Mouse (Mus musculus) ZHBTc4 (cell line): ENCODE data around the gene Gcnt1.

Experiments used
- DNase-seq: peaks from one replicate; pipeline ENCODE4 v3.0.0-alpha.2; 2011; ENCODE audit warnings: low read depth, low spot score

The Gcnt1 gene

DNA sequence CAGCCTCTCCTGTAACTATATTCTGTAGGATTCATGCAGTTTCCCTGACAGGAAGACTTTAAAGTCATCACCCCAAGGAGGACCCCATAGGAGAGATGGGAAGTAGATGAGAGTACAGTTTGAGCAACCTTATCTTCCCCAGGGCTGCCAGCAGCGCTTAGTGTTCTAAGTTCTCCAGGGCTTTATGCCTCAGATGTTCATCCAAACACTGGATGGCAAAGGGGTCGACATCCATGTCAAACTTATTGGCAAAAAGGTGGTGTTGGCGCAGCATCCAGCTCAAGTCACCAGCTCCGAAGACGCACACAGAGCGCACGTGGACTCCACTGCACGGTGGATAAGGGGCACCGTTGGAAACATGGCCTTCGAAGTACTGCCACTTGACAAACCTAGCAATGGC, 43.7 kb downstream of the Gcnt1 start:
- DNase-seq: no peak

DNA sequence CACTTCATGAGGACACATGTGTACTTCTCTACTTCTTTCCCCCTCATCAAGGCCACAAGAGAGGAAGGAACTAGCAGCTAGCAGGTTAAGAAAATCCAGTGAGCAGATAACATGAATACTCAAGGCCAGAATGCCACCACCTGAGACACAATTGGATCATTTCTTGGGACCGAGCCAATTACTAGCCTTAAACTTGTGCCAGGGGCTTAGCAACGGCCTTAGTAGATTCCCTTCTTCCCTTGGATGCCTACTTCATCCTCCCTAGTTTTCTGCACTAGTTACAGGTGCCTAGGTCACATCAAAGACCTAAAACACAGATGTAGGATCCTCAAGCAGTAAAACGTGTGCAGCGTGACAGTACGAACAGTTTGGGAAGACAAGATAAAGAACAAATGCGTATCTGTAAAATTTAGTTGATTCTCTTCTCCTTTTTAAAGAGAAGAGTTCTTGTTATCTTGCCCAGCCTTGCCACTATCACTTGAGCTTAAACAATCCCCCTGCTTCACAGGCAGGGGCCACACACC, 44.7 kb downstream of the Gcnt1 start:
- no peak for DNase-seq

DNA sequence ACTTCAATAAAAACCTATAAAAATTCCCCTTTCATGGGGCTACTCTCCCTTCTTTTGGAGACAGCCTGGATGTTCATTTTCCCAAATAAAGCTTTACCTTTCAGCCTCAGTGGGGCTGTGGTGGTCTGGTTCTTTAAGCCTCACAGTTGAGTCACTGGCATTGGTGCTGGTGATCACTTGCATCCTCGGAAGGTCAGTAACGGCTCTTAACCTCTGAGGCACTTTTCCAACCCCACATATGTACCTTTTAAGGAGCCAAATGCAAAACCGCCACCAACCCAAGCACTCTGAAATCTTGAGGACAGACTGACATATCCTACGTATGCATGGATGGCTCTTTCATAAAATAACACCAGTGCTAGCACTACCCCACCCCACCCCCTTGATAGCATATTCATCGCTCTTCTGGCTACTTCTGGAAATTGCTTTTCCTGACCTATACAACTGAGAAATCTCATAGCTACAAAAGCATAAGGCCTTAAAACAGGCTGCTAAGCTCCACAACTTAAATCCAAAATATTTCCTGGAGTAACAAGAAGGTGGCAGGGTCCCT, 48.9 kb downstream of the Gcnt1 start:
- DNase-seq: no peak

DNA sequence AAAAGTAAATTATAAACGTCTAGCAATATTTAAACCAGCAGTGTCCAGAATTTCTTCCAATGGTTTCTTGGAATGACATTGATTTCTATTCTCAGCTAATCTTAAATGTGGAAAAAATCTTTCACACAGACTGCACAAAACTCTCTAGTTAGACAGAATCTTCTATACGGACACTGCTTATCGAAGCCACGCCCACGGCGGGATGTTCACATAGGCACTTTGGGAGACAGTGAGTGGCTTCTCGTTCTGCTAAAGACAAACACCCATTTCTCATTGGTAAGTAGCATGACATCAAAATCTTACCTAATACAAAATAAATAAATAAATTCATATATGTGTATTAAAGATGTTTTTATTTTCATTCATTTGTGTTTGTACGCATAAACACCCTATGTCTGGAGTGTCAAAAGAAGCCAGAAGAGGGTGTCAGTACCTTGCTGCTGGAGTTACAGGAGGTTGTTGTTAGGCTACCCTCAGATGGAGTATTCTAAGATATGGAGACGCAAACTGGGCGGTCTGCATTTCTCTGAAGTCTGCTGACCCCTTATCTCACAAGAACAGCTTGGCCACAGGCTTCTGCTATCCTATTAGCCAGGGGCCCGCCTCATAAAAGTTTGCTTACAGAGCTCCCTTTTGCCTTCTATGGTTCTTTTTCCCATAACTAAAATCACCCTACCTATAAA, 49.5 kb downstream of the Gcnt1 start:
- DNase-seq: no peak

DNA sequence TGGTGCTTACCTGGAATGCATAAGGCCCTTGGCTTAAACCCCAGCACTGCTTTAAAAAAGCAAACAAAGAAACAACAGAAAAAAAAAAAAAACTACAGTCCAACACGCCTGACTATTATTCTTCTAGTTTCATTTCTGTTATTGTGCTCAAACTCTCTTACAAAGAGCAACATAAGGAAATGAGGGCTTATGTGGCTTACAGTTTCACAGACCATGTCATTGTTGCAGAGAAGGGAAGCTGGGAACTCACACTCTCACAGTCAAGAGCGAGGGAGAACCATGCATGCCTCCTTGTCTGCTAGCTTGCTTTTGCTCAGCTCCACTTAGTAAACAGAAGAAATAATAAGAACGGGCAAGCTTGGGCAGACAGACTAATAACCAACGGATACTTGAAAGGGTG, 52.9 kb downstream of the Gcnt1 start:
- DNase-seq: no peak

DNA sequence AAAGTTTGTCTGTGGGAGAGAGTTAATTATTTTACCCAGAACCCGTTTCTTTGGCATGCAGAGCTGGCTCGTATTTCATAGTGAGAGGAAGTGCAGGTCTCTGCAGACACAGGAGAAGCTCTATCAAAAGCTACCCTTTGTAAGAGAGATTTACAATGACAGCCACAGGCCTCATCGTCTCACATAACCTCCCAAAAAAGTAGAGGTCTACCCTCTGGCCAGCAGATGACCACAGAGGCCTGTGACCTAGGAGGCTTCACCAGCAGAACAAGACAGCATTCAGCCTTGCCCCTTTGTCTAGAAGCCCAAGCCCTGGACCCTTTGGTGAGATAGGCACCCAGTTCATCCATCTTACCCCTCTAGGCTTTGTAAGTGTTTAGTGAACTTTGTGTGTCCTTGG, 53.9 kb downstream of the Gcnt1 start:
- DNase-seq: no peak

DNA sequence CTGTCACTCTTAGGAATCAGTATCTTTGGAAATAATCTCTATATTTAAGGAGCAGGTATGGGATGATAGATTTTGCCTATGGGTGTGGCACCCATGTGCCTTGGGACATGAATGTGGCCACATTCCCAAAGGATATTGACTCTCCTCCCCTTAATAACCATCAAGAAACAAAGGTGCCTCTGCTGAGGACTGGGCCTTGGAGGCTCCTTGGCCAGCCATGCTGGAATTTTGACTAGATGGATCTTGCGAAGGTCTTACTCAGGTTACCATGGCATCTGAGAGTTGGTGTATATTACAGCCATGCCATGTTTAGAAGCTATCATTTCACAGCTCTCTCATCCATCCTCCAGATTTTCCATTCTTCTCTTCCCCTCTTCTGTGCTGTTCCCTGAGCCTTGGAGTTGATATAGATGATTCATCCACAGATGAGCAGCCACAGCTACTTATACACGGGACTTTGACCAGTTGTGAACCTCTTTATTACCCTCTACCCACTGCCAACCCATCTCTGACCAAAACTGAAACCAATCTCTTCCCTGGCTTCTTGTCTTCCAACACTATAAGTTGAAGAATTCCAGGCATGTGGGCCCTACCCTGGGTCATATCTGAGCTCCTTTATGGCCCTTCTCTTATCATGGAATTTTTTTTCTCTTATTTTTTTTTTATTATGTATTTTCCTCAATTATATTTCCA, 56.2 kb downstream of the Gcnt1 start:
- no peak for DNase-seq

DNA sequence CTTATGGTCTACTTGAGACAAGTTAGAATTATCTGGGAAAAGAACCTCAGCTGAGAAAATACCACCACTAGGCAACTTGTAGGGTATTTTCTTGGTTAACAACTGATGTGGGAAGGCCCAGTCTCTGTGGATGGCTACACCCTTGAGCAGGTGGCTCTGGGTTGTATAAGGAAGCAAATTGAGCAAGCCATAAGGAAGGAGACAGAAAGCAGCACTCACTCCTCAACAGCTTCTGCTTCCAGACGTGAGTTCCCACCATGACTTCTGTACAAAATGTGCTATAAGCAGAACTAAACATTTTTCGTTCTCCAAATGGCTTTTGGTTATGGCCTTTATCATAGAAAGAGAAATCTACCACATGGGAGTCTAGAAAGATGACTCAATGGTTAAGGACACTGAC, 58.2 kb downstream of the Gcnt1 start:
- DNase-seq: no peak

DNA sequence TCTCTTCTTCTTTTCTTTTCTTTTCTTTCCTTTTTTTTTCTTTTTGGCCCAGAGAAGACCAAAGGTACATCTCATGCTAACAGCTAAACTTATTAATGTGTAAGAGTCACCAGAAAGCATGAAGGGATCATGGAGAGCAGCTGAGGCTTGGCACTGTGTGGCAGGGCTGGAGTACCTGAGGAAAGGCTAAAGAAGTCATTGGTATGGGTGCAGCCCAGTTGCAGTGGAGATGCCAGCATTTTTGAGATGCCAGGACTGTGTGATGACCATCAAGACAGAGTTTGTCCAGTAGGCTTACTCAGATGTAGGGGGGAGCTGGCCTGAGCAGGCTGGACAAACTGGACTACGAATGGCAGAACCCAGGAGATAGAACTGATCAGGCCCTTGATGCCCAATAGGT, 58.9 kb downstream of the Gcnt1 start:
- DNase-seq: no peak

DNA sequence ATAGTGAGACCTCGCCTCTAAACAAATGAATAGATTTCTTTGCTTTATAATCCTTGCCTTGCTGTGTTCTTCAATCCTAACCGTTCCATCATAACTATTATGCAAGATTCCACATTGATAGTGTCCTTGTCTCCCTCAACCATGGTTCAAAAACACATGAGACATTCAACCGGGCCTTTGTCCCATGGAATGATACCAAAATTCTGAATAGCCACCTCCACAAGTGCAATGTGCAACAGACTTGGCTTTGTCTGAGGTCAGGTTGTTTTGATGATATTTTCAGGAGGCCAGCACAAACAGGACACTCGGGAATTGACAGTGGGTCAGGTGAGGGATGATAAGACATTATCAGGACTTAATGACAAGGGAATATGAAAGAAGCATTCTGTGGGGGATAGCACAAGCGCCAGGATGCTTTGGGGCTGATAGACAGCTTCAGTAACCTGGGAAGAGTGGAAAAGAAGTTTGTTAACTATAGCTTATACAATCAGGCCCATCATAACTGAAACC, 59.9 kb downstream of the Gcnt1 start:
- DNase-seq: no peak

DNA sequence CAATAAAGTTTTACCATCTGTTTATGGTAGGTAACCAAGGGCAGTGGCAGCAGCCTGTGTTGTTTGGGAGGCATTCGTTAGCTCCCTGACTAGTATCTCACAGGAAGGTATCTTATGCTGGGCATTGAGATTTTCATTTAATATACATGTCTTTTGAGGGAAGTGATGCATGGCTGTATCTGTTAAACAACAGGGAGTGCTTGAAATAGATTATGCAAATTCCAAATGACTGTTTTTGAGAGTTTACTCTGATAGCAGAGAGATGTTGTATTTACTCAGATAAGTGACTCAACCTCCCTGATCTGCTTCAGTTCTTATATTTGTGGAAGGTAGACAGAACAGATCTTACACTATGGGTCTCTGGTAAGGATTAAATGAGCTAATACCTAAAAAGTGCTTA, 61.1 kb downstream of the Gcnt1 start:
- no peak for DNase-seq

DNA sequence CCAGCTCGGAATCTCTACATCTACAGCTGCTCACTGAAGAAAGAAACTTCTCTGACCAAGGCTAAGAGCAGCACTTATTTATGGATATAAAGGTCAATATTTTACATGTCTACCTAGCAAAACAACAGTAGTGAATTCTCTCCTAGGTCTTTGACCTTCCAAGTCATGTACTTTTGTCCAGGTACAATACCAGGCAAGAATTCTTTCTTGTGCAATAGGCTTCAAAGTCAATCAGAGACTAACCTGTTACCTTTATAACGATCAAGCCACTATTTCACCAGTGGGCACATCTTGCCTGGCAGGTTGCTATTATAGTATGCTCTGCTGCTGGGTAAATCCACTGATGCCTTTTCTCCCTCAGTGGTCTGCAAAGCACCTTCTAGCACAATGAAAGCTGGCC, 61.6 kb downstream of the Gcnt1 start:
- DNase-seq: no peak

DNA sequence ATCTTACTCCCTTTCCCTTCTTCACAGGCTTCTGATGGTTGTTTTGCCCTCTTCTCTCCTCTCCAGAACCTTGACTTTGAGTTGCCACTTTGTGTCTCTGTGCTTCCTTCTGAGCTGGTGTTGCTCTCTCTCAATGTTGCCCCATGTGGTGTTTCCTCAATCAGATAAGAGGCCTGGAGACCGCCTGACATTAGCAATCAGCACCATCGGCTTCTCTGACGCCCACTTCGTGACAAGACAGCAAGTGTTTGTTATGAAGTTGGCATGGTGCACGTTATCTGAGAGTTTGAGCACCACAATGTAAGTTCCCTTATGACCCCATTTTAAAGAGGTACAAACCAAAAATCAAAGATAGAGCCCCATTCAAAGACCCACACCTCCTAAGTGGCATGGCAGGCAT, 76.6 kb downstream of the Gcnt1 start:
- DNase-seq: no peak

DNA sequence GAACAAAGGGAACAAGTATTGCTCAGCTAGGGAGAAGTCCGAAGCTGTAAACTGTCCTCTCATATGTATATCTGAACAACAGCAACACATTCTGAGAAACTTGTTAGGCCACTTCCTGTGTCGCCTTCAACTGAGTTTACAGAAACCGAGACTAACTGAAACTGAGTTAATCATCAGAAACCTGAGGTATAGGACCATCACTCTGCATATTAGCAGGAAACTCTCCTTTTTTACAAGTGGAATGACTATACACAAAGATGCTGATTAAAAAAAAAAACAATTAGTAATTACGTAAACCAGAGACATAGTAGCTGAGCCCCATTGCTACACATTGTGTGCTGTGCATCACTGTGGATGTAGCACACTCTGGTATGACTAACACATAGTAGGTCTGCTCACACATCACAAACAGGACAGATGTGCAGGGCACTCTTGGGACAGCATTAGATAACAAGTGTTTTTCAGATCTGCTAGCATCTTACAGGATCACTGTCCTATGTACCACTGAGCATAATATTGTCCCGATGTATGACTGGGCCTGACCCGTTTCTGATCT, 77.4 kb downstream of the Gcnt1 start:
- DNase-seq: no peak

DNA sequence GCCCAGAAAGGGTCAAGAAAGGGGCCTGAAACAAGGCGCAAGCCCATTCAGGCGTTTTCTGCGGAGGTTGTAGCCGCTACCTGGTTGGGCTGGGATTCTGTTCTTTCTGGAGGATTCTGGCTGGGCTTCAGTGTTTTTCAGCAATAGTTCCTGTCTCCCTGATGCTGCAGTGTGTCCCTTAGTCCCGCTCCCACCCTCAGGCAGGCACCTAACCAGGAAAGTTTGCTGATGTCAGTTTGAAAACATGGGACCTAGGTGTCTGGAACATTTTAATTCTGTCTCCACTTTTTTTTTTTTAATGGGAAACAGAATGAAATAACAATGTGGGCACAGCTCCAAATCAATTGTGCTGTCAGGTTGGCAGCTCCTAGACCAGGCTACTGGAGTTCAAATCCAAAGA, 78.5 kb downstream of the Gcnt1 start:
- no peak for DNase-seq

DNA sequence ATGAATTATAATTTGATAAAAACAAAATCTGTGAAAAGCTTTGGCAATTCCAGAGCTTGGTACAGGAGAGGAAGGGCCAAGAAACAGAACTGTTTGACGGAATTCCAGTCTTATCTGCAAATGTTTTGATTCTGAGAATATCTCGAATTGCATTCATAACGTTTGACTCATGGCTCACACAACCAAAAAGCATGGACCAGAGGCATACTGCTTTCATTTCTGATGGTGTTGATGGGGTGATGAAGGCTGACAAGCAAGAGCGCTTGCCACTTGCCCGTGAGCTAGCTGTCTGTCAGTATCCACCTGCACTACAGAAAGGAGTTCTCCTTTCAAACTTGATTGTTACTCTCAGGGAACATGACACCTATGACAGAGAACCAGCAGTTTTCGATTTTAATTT, 83.1 kb downstream of the Gcnt1 start:
- DNase-seq: no peak

DNA sequence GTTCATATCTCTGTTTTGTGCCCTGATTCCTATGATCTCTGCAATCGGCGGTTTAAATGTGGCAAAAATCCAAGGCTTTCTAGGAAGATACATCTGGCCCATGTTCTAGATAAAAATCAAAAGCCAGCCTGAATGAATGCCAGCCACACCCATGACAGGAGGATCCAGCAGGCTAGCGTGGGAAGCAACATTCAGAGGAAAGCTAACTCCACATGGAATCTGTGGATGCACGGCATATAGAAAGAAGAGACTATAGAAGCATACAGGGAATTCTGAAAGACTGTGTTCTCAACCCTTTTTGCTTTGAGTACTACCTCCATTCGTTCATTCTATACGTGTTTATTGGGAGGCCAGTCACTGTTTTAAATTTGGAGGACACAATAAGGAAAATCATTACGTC, 86.6 kb downstream of the Gcnt1 start:
- DNase-seq: no peak

DNA sequence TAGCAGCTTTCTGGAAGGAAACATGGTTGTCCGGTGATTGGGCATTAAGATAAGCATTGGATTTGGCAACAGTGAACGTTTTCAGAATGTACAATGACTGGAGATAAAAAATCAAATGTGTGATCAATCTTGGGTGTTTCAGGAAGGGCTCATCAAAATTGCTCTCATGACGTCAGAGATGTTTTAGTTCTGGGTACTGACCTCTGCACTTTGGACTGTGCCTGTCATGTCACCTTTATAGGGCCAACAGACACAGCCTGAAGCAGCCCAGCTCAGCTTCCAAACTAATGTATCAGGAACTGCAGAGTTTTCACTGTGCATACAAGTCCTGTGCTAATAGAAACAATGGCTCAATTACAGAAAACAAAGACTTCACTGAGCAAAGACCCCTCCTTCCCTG, 89.3 kb downstream of the Gcnt1 start:
- no peak for DNase-seq

DNA sequence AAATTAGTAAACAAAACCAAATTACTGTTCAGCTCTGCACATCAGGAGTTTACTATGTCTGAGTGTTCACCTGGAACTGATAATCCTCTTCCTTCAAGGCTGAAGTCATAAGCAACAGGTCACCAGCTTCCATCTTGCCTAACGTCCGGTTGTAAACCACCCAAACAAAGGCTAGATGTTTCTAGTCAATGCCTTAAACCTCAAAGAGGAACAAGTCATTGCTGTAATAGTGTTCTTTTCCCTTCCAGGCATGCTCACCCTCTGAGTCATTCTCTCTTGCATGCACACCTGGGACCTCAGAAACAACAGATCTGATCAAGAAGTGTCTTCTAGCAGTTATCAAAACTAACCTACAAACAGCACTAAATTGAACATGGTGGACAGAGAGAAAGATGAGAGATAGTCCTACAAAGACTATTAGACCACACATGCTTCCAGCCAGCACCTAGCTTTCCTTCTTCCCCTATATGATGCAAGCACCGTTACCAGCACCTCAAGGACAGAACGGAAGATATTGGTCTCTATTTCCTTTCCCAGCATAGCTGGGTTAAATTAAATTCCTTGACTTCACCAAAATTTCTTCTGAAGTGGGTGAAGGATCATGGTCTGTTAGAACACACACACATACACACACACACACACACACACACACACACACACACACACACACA, 94.1 kb downstream of the Gcnt1 start:
- DNase-seq: no peak
